Mouse (Mus musculus) neural tube, embryonic 15.5 days (tissue): Measurements from ENCODE around the gene Slc15a4. TPM values are rescaled to one million over a fixed set of nuclear protein-coding genes. Genes with fewer than 3 reads are reported as not detected.

Source experiments
- ATAC-seq: fragments of 200-750 bp; cut with Nextera tagmentation; 2 replicates; pipeline ENCODE4 v1.8.0; 2017; ENCODE audit warnings: mild to moderate bottlenecking, moderate TSS enrichment, moderate library complexity; ENCODE audit not compliant: low FRiP score
- H3K27ac ChIP-seq: fragments of 300-500 bp; sonication (generic); replicated peaks from 2 replicates; pipeline ENCODE4 v1.5.1; 2015; ENCODE audit warnings: mild to moderate bottlenecking, inconsistent platforms
- H3K27me3 ChIP-seq: fragments of 300-500 bp; sonication (generic); replicated peaks from 2 replicates; pipeline ENCODE4 v1.6.1; 2015; ENCODE audit warnings: inconsistent platforms
- H3K36me3 ChIP-seq: fragments of 300-500 bp; sonication (generic); 2 replicates; pipeline ENCODE4 v1.6.1; 2015; ENCODE audit warnings: inconsistent platforms
- H3K4me1 ChIP-seq: fragments of 300-500 bp; sonication (generic); 2 replicates; pipeline ENCODE4 v1.6.1; 2015; ENCODE audit warnings: inconsistent platforms
- H3K4me2 ChIP-seq: fragments of 300-500 bp; sonication (generic); 2 replicates; pipeline ENCODE4 v1.6.1; 2015; ENCODE audit warnings: inconsistent platforms, mild to moderate bottlenecking, moderate library complexity
- H3K4me3 ChIP-seq: fragments of 300-500 bp; sonication (generic); replicated peaks from 2 replicates; pipeline ENCODE4 v1.5.1; 2015; ENCODE audit warnings: mild to moderate bottlenecking, inconsistent platforms
- H3K9ac ChIP-seq: fragments of 300-500 bp; sonication (generic); replicated peaks from 2 replicates; pipeline ENCODE4 v1.6.1; 2015; ENCODE audit warnings: mild to moderate bottlenecking, inconsistent platforms
- H3K9me3 ChIP-seq: fragments of 300-500 bp; sonication (generic); replicated peaks from 2 replicates; pipeline ENCODE4 v1.6.1; 2016; ENCODE audit warnings: inconsistent platforms
- WGBS: fragments of 180-500 bp; shearing (Covaris S2); methylation state at CpG from one replicate; pipeline ENCODE4 v1.1.7; 2015; ENCODE audit warnings: mixed read lengths; 5-methylcytosine and 5-hydroxymethylcytosine counted together
- polyA plus RNA-seq: library from polyadenylated mRNA; unstranded; fragments of >200 nt; fragmentation: Nextera tagmentation; extraction: Ambion mirVana; gene quantifications from 2 replicates; pipeline ENCODE4 v1.2.1, GENCODE M21; 2015

Slc15a4 gene
- polyA plus RNA-seq, 1 experiment from 2014 or later: 25.9 TPM

DNA sequence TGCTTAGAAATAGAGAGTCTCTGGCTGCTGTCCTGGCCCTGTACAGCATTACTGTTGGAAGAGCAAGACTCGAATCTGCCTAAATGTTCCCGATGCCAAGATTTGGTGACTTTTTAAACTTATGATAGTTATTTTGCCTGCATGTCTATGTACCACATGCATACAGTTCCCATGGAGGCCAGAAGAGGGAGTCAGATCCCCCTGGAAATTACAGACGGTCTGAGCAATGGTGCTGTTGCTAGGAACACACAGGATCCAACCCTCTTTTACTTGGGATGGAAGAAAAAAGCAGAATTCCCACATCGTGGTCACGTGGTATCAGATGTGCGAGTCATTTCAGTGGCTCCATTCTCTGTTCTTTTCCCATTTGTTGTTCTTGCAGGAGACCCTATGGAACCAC, 39.8 kb downstream of the Slc15a4 start:
- WGBS: 76% methylated on average over 6 of the region's 6 CpGs
- H3K36me3 ChIP-seq: peaks cover 45% of the 10 kb centered on the region

GRCm38 (mm10) chr5:127592406-127592805, 40.3 kb downstream of the Slc15a4 start:
- Histone ChIP-seq H3K4me1 (no peaks in the 10 kb centered on the region), H3K9me3 (no peaks in the 10 kb centered on the region), H3K4me2 (no peak overlapping the region), H3K27ac (no peak overlapping the region), H3K27me3 (no peaks in the 10 kb centered on the region), H3K4me3 (no peak overlapping the region), H3K36me3 (peaks cover 42% of the 10 kb centered on the region), H3K9ac (no peak overlapping the region)
- WGBS: 81% methylated on average over 5 of the region's 5 CpGs
- no peak for ATAC-seq

More for the DNA sequence above, 39.8 kb downstream of the Slc15a4 start:
- H3K9ac ChIP-seq: no peak overlapping the region
- H3K27me3 ChIP-seq: no peaks in the 10 kb centered on the region
- no peaks in the 10 kb centered on the region for H3K4me1 ChIP-seq
- H3K4me2 ChIP-seq: no peak overlapping the region
- ATAC-seq: no peak
- no peak overlapping the region for H3K4me3 ChIP-seq
- H3K27ac ChIP-seq: no peak overlapping the region
- no peaks in the 10 kb centered on the region for H3K9me3 ChIP-seq

DNA sequence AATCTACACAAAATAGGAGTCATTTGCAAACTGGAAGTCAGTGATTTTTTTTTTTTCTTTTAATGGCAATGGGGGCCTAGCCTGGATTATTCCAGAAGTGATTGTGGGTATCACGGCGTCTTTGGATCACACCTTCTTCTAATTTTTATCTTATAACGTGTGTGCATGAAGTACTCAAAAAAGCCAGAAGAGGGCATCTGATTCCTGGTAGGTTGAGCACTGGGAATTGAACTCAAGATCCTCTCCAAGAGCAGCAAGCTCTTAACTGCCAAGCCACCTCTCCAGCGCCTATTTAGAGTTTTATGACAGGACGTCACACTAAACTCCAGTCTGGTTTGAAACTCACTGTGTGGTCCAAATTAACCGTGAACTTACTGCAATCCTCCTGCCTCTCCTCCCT, 44.8 kb downstream of the Slc15a4 start:
- WGBS: 56% methylated on average over 6 of the region's 6 CpGs
- H3K36me3 ChIP-seq: peaks cover 5% of the 10 kb centered on the region
- no peak overlapping the region for H3K4me2 ChIP-seq
- no peak for ATAC-seq
- H3K27me3 ChIP-seq: no peaks in the 10 kb centered on the region
- H3K4me3 ChIP-seq: no peak overlapping the region
- no peak overlapping the region for H3K9ac ChIP-seq
- H3K9me3 ChIP-seq: no peaks in the 10 kb centered on the region
- no peak overlapping the region for H3K27ac ChIP-seq
- H3K4me1 ChIP-seq: no peaks in the 10 kb centered on the region

- Histone ChIP-seq H3K4me1 (no peaks in the 10 kb centered on the region), H3K36me3 (no peaks in the 10 kb centered on the region), H3K9me3 (no peaks in the 10 kb centered on the region), H3K27ac (no peak overlapping the region), H3K4me3 (no peak overlapping the region), H3K27me3 (no peaks in the 10 kb centered on the region), H3K9ac (no peak overlapping the region), H3K4me2 (no peak overlapping the region)
- 86% methylated on average over 8 of the region's 8 CpGs for WGBS
- no peak for ATAC-seq
These were observed 49.0 kb downstream of the Slc15a4 start for GRCm38 (mm10) chr5:127583658-127584057.

DNA sequence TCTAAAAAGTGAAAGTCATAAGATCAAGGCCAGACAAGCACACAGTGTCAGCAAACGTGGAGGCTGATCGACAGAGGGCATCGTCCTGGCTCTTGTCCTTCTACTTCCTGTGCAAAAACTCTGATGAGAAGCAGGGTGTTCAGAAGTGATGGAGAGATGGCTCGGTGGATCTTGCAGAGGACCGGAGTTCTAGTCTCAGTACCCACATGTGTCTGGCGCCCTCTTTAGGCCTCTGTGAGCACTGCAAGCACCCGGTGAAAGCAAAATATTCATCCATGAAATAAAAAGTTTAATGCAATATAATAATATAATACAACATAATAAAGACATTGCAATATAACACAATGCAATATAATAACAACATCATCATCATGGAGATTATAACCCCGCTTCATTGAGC, 55.3 kb downstream of the Slc15a4 start:
- H3K4me2 ChIP-seq: no peak overlapping the region
- no peaks in the 10 kb centered on the region for H3K27me3 ChIP-seq
- no peaks in the 10 kb centered on the region for H3K4me1 ChIP-seq
- no peak overlapping the region for H3K4me3 ChIP-seq
- no peak for ATAC-seq
- H3K9me3 ChIP-seq: no peaks in the 10 kb centered on the region
- H3K36me3 ChIP-seq: no peaks in the 10 kb centered on the region
- H3K27ac ChIP-seq: no peak overlapping the region
- H3K9ac ChIP-seq: no peak overlapping the region
- WGBS: 62% methylated on average over 8 of the region's 8 CpGs

DNA sequence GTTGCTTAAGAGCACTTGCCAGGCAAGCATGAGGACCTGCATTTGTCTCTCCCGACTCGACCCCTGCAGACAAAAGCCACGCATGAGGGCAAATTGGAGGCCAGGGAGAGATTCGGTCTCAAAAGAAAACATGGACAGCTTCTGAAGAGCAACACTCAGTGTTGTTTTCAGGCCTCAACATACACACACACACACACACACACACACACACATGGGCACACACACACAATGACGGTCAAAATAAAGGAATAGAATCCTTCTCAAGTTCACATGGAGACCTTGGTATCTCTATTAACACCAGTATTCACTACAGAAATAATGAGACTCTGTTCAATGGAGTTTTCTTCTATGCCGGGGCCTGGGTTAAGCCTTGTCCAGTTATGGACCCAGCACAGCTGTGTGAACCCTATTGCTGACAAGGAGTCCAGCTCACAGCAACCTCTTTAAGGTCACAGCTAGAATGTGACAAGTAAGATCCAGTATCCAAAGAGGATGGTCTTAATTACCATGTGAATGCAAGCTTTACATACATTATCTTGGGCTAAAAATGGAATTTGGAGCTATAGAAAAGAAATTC, 65.4 kb downstream of the Slc15a4 start:
- Histone ChIP-seq H3K4me1 (no peaks in the 10 kb centered on the region), H3K9ac (no peak overlapping the region), H3K4me2 (no peak overlapping the region), H3K9me3 (no peaks in the 10 kb centered on the region), H3K27ac (no peak overlapping the region), H3K4me3 (no peak overlapping the region), H3K27me3 (no peaks in the 10 kb centered on the region), H3K36me3 (no peaks in the 10 kb centered on the region)
- ATAC-seq: no peak
- 79% methylated on average over 6 of the region's 6 CpGs for whole genome bisulfite sequencing

- WGBS: 89% methylated on average over 3 of the region's 3 CpGs
- Histone ChIP-seq H3K4me1 (no peaks in the 10 kb centered on the region), H3K9me3 (no peaks in the 10 kb centered on the region), H3K36me3 (no peaks in the 10 kb centered on the region), H3K27ac (no peak overlapping the region), H3K27me3 (no peaks in the 10 kb centered on the region), H3K9ac (no peak overlapping the region), H3K4me3 (no peak overlapping the region), H3K4me2 (no peak overlapping the region)
- no peak for ATAC-seq
These were observed 71.6 kb downstream of the Slc15a4 start for GRCm38 (mm10) chr5:127561086-127561485.

DNA sequence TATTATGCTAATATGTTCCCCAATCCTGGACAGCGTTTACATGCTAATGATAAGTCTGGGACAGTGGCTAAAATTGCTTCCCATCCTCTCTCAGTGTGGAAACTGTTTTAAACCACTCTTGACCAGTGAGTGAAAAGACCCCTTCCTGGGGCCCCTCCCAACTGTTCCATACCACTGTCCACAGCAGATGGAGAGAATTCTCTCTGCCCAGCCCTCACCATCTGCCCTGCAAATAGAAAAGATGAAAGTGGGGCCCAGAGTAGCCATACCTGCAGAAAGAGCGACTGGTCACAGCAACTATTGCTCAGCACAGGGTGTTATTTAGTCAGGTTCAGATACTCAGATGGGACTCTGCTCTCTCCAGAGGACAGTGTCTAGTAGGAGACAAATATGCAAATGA, 84.6 kb downstream of the Slc15a4 start:
- Histone ChIP-seq H3K27ac (peak overlapping the region; percentile 33; the same call in 1 of the 2 replicates), H3K9me3 (no peaks in the 10 kb centered on the region), H3K9ac (no peak overlapping the region), H3K27me3 (no peaks in the 10 kb centered on the region), H3K4me1 (peaks cover 15% of the 10 kb centered on the region; the same call in 1 of the 2 replicates), H3K4me3 (no peak overlapping the region), H3K4me2 (peak overlapping the region; percentile 3; the same call in 1 of the 2 replicates), H3K36me3 (no peaks in the 10 kb centered on the region)
- no peak for ATAC-seq
- 56% methylated on average over 2 of the region's 2 CpGs for WGBS

GRCm38 (mm10) chr5:127546585-127546991, 86.1 kb downstream of the Slc15a4 start:
- WGBS: 78% methylated on average over 5 of the region's 5 CpGs
- Histone ChIP-seq H3K27ac (no peak overlapping the region), H3K4me1 (peaks cover 15% of the 10 kb centered on the region; the same call in 1 of the 2 replicates), H3K36me3 (no peaks in the 10 kb centered on the region), H3K27me3 (no peaks in the 10 kb centered on the region), H3K9me3 (no peaks in the 10 kb centered on the region), H3K4me3 (no peak overlapping the region), H3K4me2 (no peak overlapping the region), H3K9ac (no peak overlapping the region)
- ATAC-seq: no peak

Other genes with a start within 250 kb of the Slc15a4 start
- 1.4 and 1.8 TPM in 2 replicates for gene Glt1d1, start 635 bp downstream of the Slc15a4 start, polyA plus RNA-seq